Mouse (Mus musculus): ENCODE results near the gene Tlr12. TPM values are rescaled to one million over a fixed set of nuclear protein-coding genes. Genes with fewer than 3 reads are reported as not detected.

Gene Tlr12
- total RNA-seq, 2 experiments from 2014 or later, result 0.10 TPM; not detected in 1

Other genes starting within 250 kb of the Tlr12 start
- 1 to 10 TPM; 4.7 to 4.8 TPM for gene Zscan20, start 8.5 kb downstream of the Tlr12 start, total RNA-seq (2021)
- 10 to 100 TPM; 36.1 to 48.5 TPM for gene Phc2, start 36.1 kb upstream of the Tlr12 start, total RNA-seq (2021)
- under 1 TPM in 1 of 2 experiments, not detected in 1; 0.14 TPM for gene A3galt2, start 136.7 kb upstream of the Tlr12 start, total RNA-seq (2021)
- gene Zfp362, start 187.4 kb upstream of the Tlr12 start, total RNA-seq (2021), result 10 to 100 TPM; 12.8 to 13.0 TPM